In genomic region chr10:61086502-61086901, GRCm38 (mm10) we compare ENCODE assay signal across 15 mouse cellular contexts. TPM values are rescaled to one million over a fixed set of nuclear protein-coding genes. Genes with fewer than 3 reads are reported as not detected.
A peak's percentile ranks its signal among the peaks of the same experiment; 100 is the strongest.
DNase-seq lines count a peak whose midpoint lies in the region; ATAC-seq and TF ChIP-seq lines count a peak whose summit lies in the region.
"Had no signal": no experiment of that assay in that cellular context is flagged by ENCODE, and none has a peak within 500 bp of the region (broad histone marks: within the 10 kb centered on the region; RNA-seq: fewer than 3 reads in every experiment).

No protein-coding gene starts in this region.

- no peak overlapping the region for H3K9ac ChIP-seq in forebrain, postnatal 0 days
- no peak overlapping the region for H3K9ac ChIP-seq in midbrain, embryonic 13.5 days (replicated peaks)
- H3K9ac ChIP-seq: embryonic facial prominence, embryonic 12.5 days; heart, embryonic 12.5 days; liver, embryonic 12.5 days had no signal

- H3K4me2 ChIP-seq in forebrain, postnatal 0 days (ENCODE audit: low read depth), result no peak overlapping the region
- H3K4me2 ChIP-seq in midbrain, embryonic 13.5 days (replicated peaks), result no peak overlapping the region
- H3K4me2 ChIP-seq: embryonic facial prominence, embryonic 12.5 days; heart, embryonic 12.5 days; liver, embryonic 12.5 days had no signal

- no peak for TF ChIP-seq CTCF in forebrain, postnatal 0 days (IDR thresholded peaks at IDR 0.05; ENCODE audit: low read depth)

- peak; percentile 33 for DNase-seq in embryo, embryonic 10 days (ENCODE audit: low spot score)
- no peak for DNase-seq in embryo, embryonic 9.5 days (ENCODE audit: extremely low spot score)
- DNase-seq in NIH3T3 (ENCODE audit: low read depth), result peak; percentile 48
- DNase-seq in forebrain, postnatal 0 days, result peak; percentile 71
- no peak for DNase-seq in right cerebral cortex, postnatal 4 days
- no peak for DNase-seq in testis, postnatal 10 days (ENCODE audit: low spot score)
- DNase-seq: kidney, postnatal 4 days; lung, postnatal 10 days had no signal

- H3K27me3 ChIP-seq in forebrain, postnatal 0 days (ENCODE audit: insufficient read depth, low read length), result no peaks in the 10 kb centered on the region
- H3K27me3 ChIP-seq in midbrain, embryonic 13.5 days, result no peaks in the 10 kb centered on the region
- H3K27me3 ChIP-seq: embryonic facial prominence, embryonic 12.5 days; heart, embryonic 12.5 days; liver, embryonic 12.5 days had no signal

- peaks cover 4% of the 10 kb centered on the region; the same call in 1 of the 2 replicates for H3K4me1 ChIP-seq in forebrain, postnatal 0 days (ENCODE audit: insufficient read depth)
- H3K4me1 ChIP-seq in midbrain, embryonic 13.5 days (replicated peaks), result peaks cover 19% of the 10 kb centered on the region

- H3K36me3 ChIP-seq in forebrain, postnatal 0 days (ENCODE audit: insufficient read depth), result no peaks in the 10 kb centered on the region
- H3K36me3 ChIP-seq in midbrain, embryonic 13.5 days, result no peaks in the 10 kb centered on the region
- H3K36me3 ChIP-seq: embryonic facial prominence, embryonic 12.5 days; heart, embryonic 12.5 days; liver, embryonic 12.5 days had no signal

- H3K4me3 ChIP-seq in forebrain, postnatal 0 days (ENCODE audit: low read depth, low read length), result no peak overlapping the region
- no peak overlapping the region for H3K4me3 ChIP-seq in midbrain, embryonic 13.5 days (replicated peaks)
- H3K4me3 ChIP-seq: embryonic facial prominence, embryonic 12.5 days; heart, embryonic 12.5 days; liver, embryonic 12.5 days had no signal

- WGBS in forebrain, postnatal 0 days, result 26% methylated on average over 3 of the region's 3 CpGs
- WGBS in midbrain, embryonic 13.5 days, result 20% methylated on average over 3 of the region's 3 CpGs

- H3K27ac ChIP-seq in forebrain, postnatal 0 days (ENCODE audit: low read depth, low read length), result no peak overlapping the region
- H3K27ac ChIP-seq in midbrain, embryonic 13.5 days, result peak overlapping the region; percentile 15; the same call in 1 of the 2 replicates
- H3K27ac ChIP-seq: embryonic facial prominence, embryonic 12.5 days; liver, embryonic 12.5 days had no signal

- ATAC-seq in forebrain, postnatal 0 days, result peak; percentile 88
- peak; percentile 70; the same call in 1 of the 2 replicates for ATAC-seq in midbrain, embryonic 13.5 days
- ATAC-seq in erythroid progenitor cell, adult 5-6 weeks (replicated peaks; ENCODE audit: low FRiP score, poor library complexity, severe bottlenecking), result no peak
- ATAC-seq: liver, embryonic 12.5 days had no signal

- no peaks in the 10 kb centered on the region for H3K9me3 ChIP-seq in forebrain, postnatal 0 days (ENCODE audit: low read length)
- no peaks in the 10 kb centered on the region for H3K9me3 ChIP-seq in midbrain, embryonic 13.5 days
- H3K9me3 ChIP-seq: embryonic facial prominence, embryonic 12.5 days; heart, embryonic 12.5 days; liver, embryonic 12.5 days had no signal

RNA-seq across cellular contexts. Expression of gene Pcbd1, which starts 2.6 kb away (rescaled TPM):
- total RNA-seq in forebrain, postnatal 0 days (2014; rRNA removed), result 13.6 and 15.3 TPM in 2 replicates
- polyA plus RNA-seq in forebrain, postnatal 0 days (2015; fragmentation: Nextera tagmentation; extraction: Ambion mirVana), result 29.7 and 47.8 TPM in 2 replicates
- polyA plus RNA-seq in midbrain, embryonic 13.5 days (2015; fragmentation: Nextera tagmentation; extraction: Ambion mirVana), result 31.8 and 32.6 TPM in 2 replicates
- total RNA-seq in erythroid progenitor cell, adult 5-6 weeks (2015; ENCODE audit: low replicate concordance), result 9.4 TPM in 1 of 2 replicates, not detected in the other
- total RNA-seq in erythroid progenitor cell, adult 5-6 weeks (2017; ENCODE audit: low replicate concordance), result not detected in 2 replicates
- total RNA-seq: MEL; monocyte, adult 5-6 weeks had no signal

Comparison
In these comparisons a context has a peak if more than half of its experiments do, and no peak if none do; other contexts are left out.
1. DNase-seq: peak in embryo, embryonic 10 days (single experiment), NIH3T3 (single experiment) and forebrain, postnatal 0 days (single experiment); none in embryo, embryonic 9.5 days (single experiment), right cerebral cortex, postnatal 4 days (single experiment) and testis, postnatal 10 days (single experiment).